Mouse (Mus musculus): Measurements from ENCODE around the gene Crkl.
"Not testable (repeated sequence)": the region's sequence is repeated elsewhere in the genome, so short reads cannot be mapped to it uniquely, and the experiment has no call there.

Gene Crkl

GRCm38 (mm10) chr16:17478331-17478943, 26.6 kb downstream of the Crkl start:
- in situ Hi-C loops (cut with MboI; ENCODE audit: low pct_unique_long_range_greater_than_20kb in 1 of 2, low sequenced_read_pairs in 2 of 2, unreplicated experiment in 1 of 2): no loop called here

GRCm38 (mm10) chr16:17481465-17481864, 29.7 kb downstream of the Crkl start:
- in situ Hi-C loops (cut with MboI; ENCODE audit: low pct_unique_long_range_greater_than_20kb in 1 of 2, low sequenced_read_pairs in 2 of 2, unreplicated experiment in 1 of 2): no loop called here

GRCm38 (mm10) chr16:17486505-17486904, 34.7 kb downstream of the Crkl start:
- in situ Hi-C loops (cut with MboI; ENCODE audit: low pct_unique_long_range_greater_than_20kb in 1 of 2, low sequenced_read_pairs in 2 of 2, unreplicated experiment in 1 of 2): no loop called here

- in situ Hi-C loops (cut with MboI; ENCODE audit: low pct_unique_long_range_greater_than_20kb in 1 of 2, low sequenced_read_pairs in 2 of 2, unreplicated experiment in 1 of 2): no loop called here
These were observed 37.0 kb downstream of the Crkl start for GRCm38 (mm10) chr16:17488478-17489468.

- in situ Hi-C loops (cut with MboI; ENCODE audit: low pct_unique_long_range_greater_than_20kb in 1 of 2, low sequenced_read_pairs in 2 of 2, unreplicated experiment in 1 of 2): no loop called here
These were observed 37.8 kb downstream of the Crkl start, which contains the start of gene Aifm3 for GRCm38 (mm10) chr16:17489469-17490111. Gene Aifm3 (plus strand): TSS chr16:17489611.

- in situ Hi-C loops (cut with MboI; ENCODE audit: low pct_unique_long_range_greater_than_20kb in 1 of 2, low sequenced_read_pairs in 2 of 2, unreplicated experiment in 1 of 2): no loop called here
These were observed 39.4 kb downstream of the Crkl start for GRCm38 (mm10) chr16:17491154-17491553.

GRCm38 (mm10) chr16:17491896-17492561, 40.2 kb downstream of the Crkl start:
- in situ Hi-C loops (cut with MboI; ENCODE audit: low pct_unique_long_range_greater_than_20kb in 1 of 2, low sequenced_read_pairs in 2 of 2, unreplicated experiment in 1 of 2): no loop called here

GRCm38 (mm10) chr16:17496499-17497305, 44.9 kb downstream of the Crkl start:
- in situ Hi-C loops (cut with MboI; ENCODE audit: low pct_unique_long_range_greater_than_20kb in 1 of 2, low sequenced_read_pairs in 2 of 2, unreplicated experiment in 1 of 2): no loop called here

GRCm38 (mm10) chr16:17499249-17499883, 47.6 kb downstream of the Crkl start:
- in situ Hi-C loops (cut with MboI; ENCODE audit: low pct_unique_long_range_greater_than_20kb in 1 of 2, low sequenced_read_pairs in 2 of 2, unreplicated experiment in 1 of 2): no loop called here

- in situ Hi-C loops (cut with MboI; ENCODE audit: low pct_unique_long_range_greater_than_20kb in 1 of 2, low sequenced_read_pairs in 2 of 2, unreplicated experiment in 1 of 2): no loop called here
These were observed 50.9 kb downstream of the Crkl start for GRCm38 (mm10) chr16:17502681-17503080.

- in situ Hi-C loops (cut with MboI; ENCODE audit: low pct_unique_long_range_greater_than_20kb in 1 of 2, low sequenced_read_pairs in 2 of 2, unreplicated experiment in 1 of 2): no loop called here
These were observed 55.3 kb downstream of the Crkl start for GRCm38 (mm10) chr16:17507018-17507552.

- in situ Hi-C loops (cut with MboI; ENCODE audit: low pct_unique_long_range_greater_than_20kb in 1 of 2, low sequenced_read_pairs in 2 of 2, unreplicated experiment in 1 of 2): not testable (repeated sequence)
These were observed 56.2 kb downstream of the Crkl start for GRCm38 (mm10) chr16:17508031-17508430.

- in situ Hi-C loops (cut with MboI; ENCODE audit: low pct_unique_long_range_greater_than_20kb in 1 of 2, low sequenced_read_pairs in 2 of 2, unreplicated experiment in 1 of 2): no loop called here
These were observed 56.9 kb downstream of the Crkl start, which contains the start of gene Lztr1 for GRCm38 (mm10) chr16:17508546-17509239. Gene Lztr1 (plus strand): TSS chr16:17508688.

GRCm38 (mm10) chr16:17509240-17509597, 57.4 kb downstream of the Crkl start:
- in situ Hi-C loops (cut with MboI; ENCODE audit: low pct_unique_long_range_greater_than_20kb in 1 of 2, low sequenced_read_pairs in 2 of 2, unreplicated experiment in 1 of 2): no loop called here

- in situ Hi-C loops (cut with MboI; ENCODE audit: low pct_unique_long_range_greater_than_20kb in 1 of 2, low sequenced_read_pairs in 2 of 2, unreplicated experiment in 1 of 2): no loop called here
These were observed 58.4 kb downstream of the Crkl start for GRCm38 (mm10) chr16:17510143-17510542.

- in situ Hi-C loops (cut with MboI; ENCODE audit: low pct_unique_long_range_greater_than_20kb in 1 of 2, low sequenced_read_pairs in 2 of 2, unreplicated experiment in 1 of 2): no loop called here
These were observed 58.9 kb downstream of the Crkl start for GRCm38 (mm10) chr16:17510686-17511085.

- in situ Hi-C loops (cut with MboI; ENCODE audit: low pct_unique_long_range_greater_than_20kb in 1 of 2, low sequenced_read_pairs in 2 of 2, unreplicated experiment in 1 of 2): no loop called here
These were observed 59.6 kb downstream of the Crkl start for GRCm38 (mm10) chr16:17511431-17511830.

Data from mouse embryonic stem cell (cell line).